Mouse (Mus musculus): ENCODE data around the gene S100a3. TPM values are rescaled to one million over a fixed set of nuclear protein-coding genes. Genes with fewer than 3 reads are reported as not detected.

Gene S100a3
- total RNA-seq, 2 experiments from 2014 or later: not detected

DNA sequence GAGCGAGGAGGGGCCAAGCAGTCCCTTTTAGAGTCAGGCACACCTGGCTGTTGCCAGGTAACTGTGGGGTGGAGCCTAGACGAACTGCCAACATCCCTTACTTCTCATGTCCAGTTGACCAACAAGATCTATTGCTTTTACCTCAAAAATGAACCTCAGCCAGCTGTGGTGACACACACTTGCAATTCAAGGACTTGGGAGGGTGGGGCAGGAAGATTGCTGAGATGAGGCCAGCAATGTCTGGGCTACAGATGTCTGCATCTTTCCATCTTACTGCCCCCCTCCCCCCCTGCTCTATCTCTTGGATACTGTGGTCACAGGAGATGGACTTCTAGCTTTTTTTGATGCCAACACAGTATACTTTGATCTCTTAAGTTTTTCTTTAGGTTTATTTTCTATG, 8.1 kb upstream of the S100a3 start:
- no peak for ATAC-seq (replicated peaks; ENCODE audit: low FRiP score, poor library complexity, severe bottlenecking)

- no peak for ATAC-seq (replicated peaks; ENCODE audit: low FRiP score, poor library complexity, severe bottlenecking)
These were observed 4.4 kb upstream of the S100a3 start for GRCm38 (mm10) chr3:90555954-90556353.

- ATAC-seq (replicated peaks; ENCODE audit: low FRiP score, poor library complexity, severe bottlenecking): no peak
These were observed 14.3 kb downstream of the S100a3 start for GRCm38 (mm10) chr3:90574691-90575090.

- ATAC-seq (replicated peaks; ENCODE audit: low FRiP score, poor library complexity, severe bottlenecking): no peak
These were observed 14.9 kb downstream of the S100a3 start for GRCm38 (mm10) chr3:90575320-90575719.

GRCm38 (mm10) chr3:90576351-90577001, 16.1 kb downstream of the S100a3 start:
- no peak for ATAC-seq (replicated peaks; ENCODE audit: low FRiP score, poor library complexity, severe bottlenecking)

- ATAC-seq (replicated peaks; ENCODE audit: low FRiP score, poor library complexity, severe bottlenecking): no peak
These were observed 19.1 kb downstream of the S100a3 start for GRCm38 (mm10) chr3:90579433-90579832.

- no peak for ATAC-seq (replicated peaks; ENCODE audit: low FRiP score, poor library complexity, severe bottlenecking)
These were observed 20.8 kb downstream of the S100a3 start for GRCm38 (mm10) chr3:90581141-90581540.

DNA sequence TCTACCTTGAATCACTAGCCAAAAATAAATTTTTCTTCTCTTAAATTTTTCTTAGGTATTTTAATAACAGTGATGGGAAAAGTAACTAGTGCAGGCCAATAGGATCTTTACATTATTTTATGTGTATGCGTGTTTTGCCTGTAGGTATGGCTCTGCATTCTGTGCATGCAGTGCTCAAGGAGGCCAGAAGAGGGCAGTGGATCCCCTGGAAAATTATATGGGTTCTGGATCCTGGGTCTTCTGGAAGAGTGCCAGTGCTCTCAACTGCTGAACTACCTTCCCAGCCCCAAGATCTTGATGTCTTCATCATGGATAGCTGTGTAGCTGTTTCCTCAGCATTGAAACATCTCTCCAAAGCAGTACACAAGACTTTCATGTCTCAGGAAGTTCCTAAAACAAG, 21.8 kb downstream of the S100a3 start:
- ATAC-seq (replicated peaks; ENCODE audit: low FRiP score, poor library complexity, severe bottlenecking): no peak

- ATAC-seq (replicated peaks; ENCODE audit: low FRiP score, poor library complexity, severe bottlenecking): no peak
These were observed 22.2 kb downstream of the S100a3 start for GRCm38 (mm10) chr3:90582556-90582955.

DNA sequence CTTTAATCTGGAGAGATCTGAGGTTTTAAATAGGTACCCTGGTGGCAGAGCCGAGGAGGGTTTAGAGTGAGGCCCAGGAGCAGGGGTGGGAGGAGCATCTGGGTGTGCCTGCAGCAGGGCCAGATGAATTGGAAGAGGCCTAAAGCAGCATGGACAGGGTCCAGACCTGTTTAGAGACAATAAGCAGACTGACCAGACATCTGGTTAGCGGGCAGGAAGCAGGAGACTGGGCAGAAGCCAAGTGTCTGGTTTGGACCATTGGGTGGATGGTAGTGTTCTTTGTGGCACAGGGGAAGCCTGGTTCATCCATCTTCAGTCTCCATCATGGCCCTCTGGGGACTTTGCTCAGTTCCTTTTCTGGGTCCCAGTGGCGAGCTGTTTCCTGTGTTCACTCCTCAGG, 23.5 kb downstream of the S100a3 start:
- ATAC-seq (replicated peaks; ENCODE audit: low FRiP score, poor library complexity, severe bottlenecking): no peak

- ATAC-seq (replicated peaks; ENCODE audit: low FRiP score, poor library complexity, severe bottlenecking): 0 out of 2 replicates have a peak, but pooled peaks have one; percentile 61
These were observed 25.2 kb downstream of the S100a3 start for GRCm38 (mm10) chr3:90585595-90585994.

GRCm38 (mm10) chr3:90586016-90586643, 25.8 kb downstream of the S100a3 start:
- ATAC-seq (replicated peaks; ENCODE audit: low FRiP score, poor library complexity, severe bottlenecking): no peak

- no peak for ATAC-seq (replicated peaks; ENCODE audit: low FRiP score, poor library complexity, severe bottlenecking)
These were observed 26.5 kb downstream of the S100a3 start for GRCm38 (mm10) chr3:90586906-90587305.

- ATAC-seq (replicated peaks; ENCODE audit: low FRiP score, poor library complexity, severe bottlenecking): no peak
These were observed 27.2 kb downstream of the S100a3 start for GRCm38 (mm10) chr3:90587361-90588101.

DNA sequence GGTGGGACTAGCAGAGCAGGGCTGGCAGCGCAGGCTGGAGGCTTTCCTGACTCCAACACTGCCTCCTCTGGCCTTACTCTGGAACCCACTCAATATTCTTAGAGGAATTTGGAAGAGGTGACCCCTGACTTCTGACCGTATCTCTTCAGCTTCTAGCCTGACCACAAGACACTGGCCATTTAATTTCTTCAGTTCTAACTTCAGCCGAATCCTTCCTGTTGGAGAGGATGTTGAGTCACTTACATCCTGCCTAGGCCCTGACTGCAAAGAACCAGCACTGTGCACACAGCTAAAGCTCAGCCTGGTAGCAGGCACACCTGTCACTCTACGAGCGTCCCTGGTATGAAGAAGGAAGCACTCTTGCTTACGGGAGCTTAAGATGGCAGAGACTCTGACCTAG, 29.0 kb downstream of the S100a3 start:
- no peak for ATAC-seq (replicated peaks; ENCODE audit: low FRiP score, poor library complexity, severe bottlenecking)

GRCm38 (mm10) chr3:90589947-90590346, 29.6 kb downstream of the S100a3 start, which contains the start of gene S100a2:
Gene S100a2 (plus strand): TSS chr3:90590247.
- ATAC-seq (replicated peaks; ENCODE audit: low FRiP score, poor library complexity, severe bottlenecking): no peak

GRCm38 (mm10) chr3:90594466-90594865, 34.1 kb downstream of the S100a3 start:
- ATAC-seq (replicated peaks; ENCODE audit: low FRiP score, poor library complexity, severe bottlenecking): no peak

- ATAC-seq (replicated peaks; ENCODE audit: low FRiP score, poor library complexity, severe bottlenecking): no peak
These were observed 35.2 kb downstream of the S100a3 start for GRCm38 (mm10) chr3:90595556-90595955.

DNA sequence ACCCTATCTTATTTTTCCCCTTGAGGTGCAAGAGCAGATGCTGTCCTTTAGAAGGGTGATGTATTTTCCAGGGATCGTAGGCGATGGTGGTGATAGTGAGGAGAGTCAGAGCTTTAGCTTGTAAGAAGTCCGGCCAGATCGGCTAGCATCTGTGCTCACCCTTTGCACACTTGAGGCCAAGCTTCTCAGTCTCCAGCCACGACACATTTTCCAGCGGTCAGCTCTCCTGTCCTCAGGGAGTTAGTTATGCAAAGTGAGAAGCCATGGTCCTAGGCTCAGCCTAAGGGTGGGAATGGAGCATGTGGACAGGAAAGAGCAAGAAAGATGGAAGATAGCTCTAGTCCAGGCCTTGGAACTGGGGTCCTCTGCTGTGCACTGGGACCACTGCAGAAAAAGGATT, 36.4 kb downstream of the S100a3 start:
- ATAC-seq (replicated peaks; ENCODE audit: low FRiP score, poor library complexity, severe bottlenecking): no peak

- ATAC-seq (replicated peaks; ENCODE audit: low FRiP score, poor library complexity, severe bottlenecking): no peak
These were observed 37.4 kb downstream of the S100a3 start for GRCm38 (mm10) chr3:90597736-90598135.

- ATAC-seq (replicated peaks; ENCODE audit: low FRiP score, poor library complexity, severe bottlenecking): no peak
These were observed 37.8 kb downstream of the S100a3 start for GRCm38 (mm10) chr3:90598212-90598611.
